Mouse (Mus musculus): ENCODE data around the gene Chmp6.

Chmp6 gene

DNA sequence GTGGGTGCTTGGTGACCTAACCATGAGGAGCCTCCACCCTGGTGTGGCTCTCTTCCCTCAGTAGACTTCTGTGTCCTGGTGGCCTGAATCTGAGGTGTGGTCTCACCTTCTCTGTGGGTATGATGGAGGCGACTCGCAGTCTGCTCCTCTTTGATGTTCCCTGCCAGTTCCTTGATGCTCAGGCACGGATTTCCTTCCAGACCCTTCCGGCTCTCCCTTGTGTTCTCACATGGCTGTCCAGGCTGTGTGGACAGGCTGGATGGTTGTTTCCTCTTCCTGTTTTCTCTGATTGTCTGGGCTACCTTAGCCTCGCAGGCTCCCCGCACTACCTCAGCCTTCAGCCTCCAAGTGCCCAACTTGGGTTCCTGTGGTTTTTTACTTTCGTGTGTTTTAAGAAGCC, 45.6 kb downstream of the Chmp6 start:
- DNase-seq (ENCODE audit: low spot score in 2 of 2) = no peak

DNA sequence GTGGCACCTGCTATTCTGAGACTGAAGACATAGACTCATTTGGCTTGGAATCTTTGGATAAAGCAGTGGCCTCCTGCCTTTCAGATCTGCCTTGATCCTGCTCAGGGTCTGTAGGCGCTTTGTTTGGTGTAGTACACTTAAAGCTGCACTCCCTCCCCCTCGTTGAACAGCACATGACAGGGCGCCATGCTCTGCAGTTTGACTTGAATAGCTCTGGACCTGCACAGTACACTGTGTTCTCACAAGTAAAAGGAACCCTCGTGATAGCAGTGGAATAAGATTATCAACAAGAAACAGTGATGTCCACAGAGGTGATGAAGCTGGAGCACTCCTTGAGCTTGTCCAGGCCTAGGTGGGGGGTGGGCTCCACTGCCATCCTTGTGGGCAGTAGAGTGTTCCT, 46.5 kb downstream of the Chmp6 start:
- no peak for DNase-seq (ENCODE audit: low spot score in 2 of 2)

DNA sequence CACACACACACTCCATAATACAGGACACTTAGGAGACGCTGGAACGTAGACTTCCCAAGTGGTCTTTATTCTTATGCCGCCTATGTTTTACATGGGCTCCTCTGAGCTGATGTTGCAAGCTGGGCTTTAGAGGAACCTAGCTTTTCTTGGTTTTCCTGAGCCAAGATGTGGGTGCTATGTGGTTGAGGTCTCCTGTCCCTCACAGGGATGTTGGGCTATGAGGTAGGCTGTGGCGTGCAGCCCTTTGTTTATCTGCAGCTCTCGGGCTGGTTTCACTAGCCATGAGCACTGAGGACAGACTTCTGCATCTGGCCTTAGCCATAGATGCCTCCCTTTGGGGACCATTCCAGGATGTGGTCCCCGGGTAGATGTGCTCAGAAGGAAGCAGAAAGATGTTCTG, 47.4 kb downstream of the Chmp6 start:
- no peak for DNase-seq (ENCODE audit: low spot score in 2 of 2)

DNA sequence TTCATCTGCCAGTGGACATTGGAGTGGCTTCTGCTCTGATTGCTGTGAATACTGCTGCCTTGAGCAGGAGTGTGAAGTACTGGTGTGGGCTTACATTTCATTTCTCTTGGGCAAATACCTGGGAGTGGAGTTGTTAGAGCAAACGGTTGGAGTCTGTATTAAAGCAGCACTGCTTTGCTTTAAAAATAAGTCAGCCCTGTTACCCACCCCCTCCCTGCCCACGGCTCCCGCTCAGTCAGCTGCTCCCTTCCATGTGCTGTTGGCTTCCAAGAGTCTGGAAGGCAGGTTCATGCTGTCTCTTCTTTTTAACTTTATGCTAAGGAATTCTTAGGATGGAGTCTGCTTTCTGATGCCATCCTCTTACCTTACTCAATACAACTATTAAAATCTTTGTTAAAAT, 48.3 kb downstream of the Chmp6 start:
- no peak for DNase-seq (ENCODE audit: low spot score in 2 of 2)

DNA sequence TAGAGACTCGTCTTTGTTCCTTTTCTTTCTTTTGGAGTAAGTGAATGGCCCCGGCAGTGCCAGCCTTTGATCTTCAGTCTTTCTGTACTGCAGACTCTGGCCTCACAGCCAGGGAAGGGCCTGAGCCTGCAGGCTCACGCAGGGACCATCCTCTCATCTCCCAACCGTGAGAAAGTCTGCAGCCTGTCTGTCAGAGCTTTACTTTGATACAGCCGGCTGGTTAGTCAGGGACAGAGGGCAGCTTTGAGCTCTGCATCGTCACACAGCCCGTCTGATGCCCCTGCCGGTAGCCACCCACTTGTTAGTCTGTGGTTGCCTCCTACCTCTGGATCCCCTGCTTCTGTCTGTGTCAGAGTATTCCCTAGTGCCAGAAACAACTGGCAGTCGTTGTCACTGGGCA, 51.8 kb downstream of the Chmp6 start:
- DNase-seq (ENCODE audit: low spot score in 2 of 2) = no peak

DNA sequence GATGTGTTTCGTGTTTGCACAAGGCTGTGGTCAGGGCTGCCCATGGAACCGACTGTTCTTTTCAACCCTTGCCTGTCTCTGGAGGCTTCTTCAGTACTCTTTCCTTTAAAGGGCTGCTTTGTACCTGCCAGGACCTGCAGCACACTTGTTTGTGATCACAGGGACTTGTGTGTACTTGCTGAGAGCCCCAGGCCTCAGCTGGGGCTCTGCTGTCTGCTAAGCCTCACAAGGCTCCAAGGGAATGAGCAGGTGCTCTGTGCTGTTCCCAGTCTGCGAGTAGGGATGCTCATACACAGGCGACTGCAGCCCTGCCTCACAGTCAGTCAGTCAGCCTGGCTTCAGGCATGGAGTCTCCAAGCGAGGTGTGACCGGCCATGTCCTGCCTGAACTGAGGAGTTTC, 53.1 kb downstream of the Chmp6 start:
- DNase-seq (ENCODE audit: low spot score in 2 of 2) = no peak

DNA sequence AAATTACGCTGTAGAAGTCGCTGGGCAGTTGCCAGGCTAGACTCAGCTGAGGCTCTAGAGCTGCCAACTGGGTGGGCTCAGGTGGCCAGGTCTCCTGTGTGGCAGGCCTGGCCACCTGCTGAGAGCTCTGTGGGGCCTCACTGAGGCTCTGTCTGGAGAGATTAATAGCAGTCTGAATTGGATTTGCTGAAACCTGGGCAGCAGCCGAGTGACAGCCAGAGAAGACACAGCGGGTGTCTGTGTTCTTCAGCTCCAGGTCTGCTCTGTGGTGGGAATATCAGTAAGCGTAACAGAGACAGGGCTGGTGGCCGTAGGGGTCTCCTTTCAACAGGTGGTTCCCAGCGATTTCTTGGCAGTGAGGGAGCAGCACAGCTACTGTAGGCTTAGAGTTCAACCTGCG, 54.2 kb downstream of the Chmp6 start:
- no peak for DNase-seq (ENCODE audit: low spot score in 2 of 2)

DNA sequence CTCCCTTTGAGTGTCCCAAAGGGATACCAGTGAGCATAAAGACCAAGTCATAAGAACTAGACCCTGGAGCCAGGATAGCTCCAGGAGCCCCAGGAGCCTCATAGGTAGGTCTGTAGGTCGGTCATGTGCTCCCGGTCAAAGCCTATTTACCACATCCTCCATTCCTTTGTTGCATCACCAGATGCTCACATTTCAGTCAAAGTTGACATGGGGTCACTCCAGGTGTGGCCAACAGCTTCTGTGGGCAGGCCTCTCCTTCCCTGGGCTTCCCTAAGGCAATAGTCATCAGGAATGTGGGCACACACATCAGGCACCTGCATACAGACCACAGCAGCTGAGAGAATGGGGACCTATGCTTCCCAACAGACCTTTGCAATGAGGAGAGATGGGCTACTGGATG, 54.7 kb downstream of the Chmp6 start:
- DNase-seq (ENCODE audit: low spot score in 2 of 2) = no peak
